Mouse (Mus musculus) small intestine, adult 2 months (tissue): ENCODE measurements around the gene Fam71e1. TPM values are rescaled to one million over a fixed set of nuclear protein-coding genes. Genes with fewer than 3 reads are reported as not detected.

Experiments
- H3K27ac ChIP-seq: fragments of 200-500 bp; 2 replicates; pipeline ENCODE4 v1.5.1; 2012; ENCODE audit warnings: low read depth, low read length, control low read depth, inconsistent platforms; ENCODE audit not compliant: insufficient read depth
- H3K27me3 ChIP-seq: fragments of 200-500 bp; 2 replicates; pipeline ENCODE4 v1.6.1; 2012; ENCODE audit warnings: mild to moderate bottlenecking, moderate library complexity, low read length, inconsistent platforms; ENCODE audit not compliant: control insufficient read depth, insufficient read depth
- H3K36me3 ChIP-seq: fragments of 200-500 bp; 2 replicates; pipeline ENCODE4 v1.6.1; 2012; ENCODE audit warnings: mild to moderate bottlenecking, low read length, control low read depth, inconsistent platforms; ENCODE audit not compliant: control insufficient read depth, insufficient read depth
- H3K4me1 ChIP-seq: fragments of 200-500 bp; 2 replicates; pipeline ENCODE4 v1.6.1; 2012; ENCODE audit warnings: low read length, inconsistent platforms, mixed read lengths; ENCODE audit not compliant: control insufficient read depth, insufficient read depth, insufficient read length
- H3K4me3 ChIP-seq: fragments of 200-500 bp; 2 replicates; pipeline ENCODE4 v1.5.1; 2012; ENCODE audit warnings: low read depth, mild to moderate bottlenecking, control low read depth, inconsistent platforms, low read length, moderate library complexity
- CTCF ChIP-seq: fragments of 200-500 bp; IDR thresholded peaks from 2 replicates; pipeline ENCODE4 v1.5.1; 2012; ENCODE audit warnings: low read depth, mild to moderate bottlenecking, control low read depth, inconsistent platforms, low read length, moderate library complexity, mixed read lengths; ENCODE audit not compliant: insufficient replicate concordance, insufficient read length; ENCODE audit errors: extremely low read depth
- POLR2A ChIP-seq: fragments of 200-500 bp; IDR thresholded peaks from 2 replicates; pipeline ENCODE4 v1.6.1; 2012; ENCODE audit warnings: low read depth, mild to moderate bottlenecking, control low read depth, inconsistent platforms, low read length, moderate library complexity
- WGBS: fragments of 180-500 bp; shearing (Covaris S2); methylation state at CpG from one replicate; pipeline ENCODE4 v1.1.7; 2018; 5-methylcytosine and 5-hydroxymethylcytosine counted together
- polyA plus RNA-seq: library from polyadenylated mRNA; depleted of rRNA; stranded (reverse); fragments of >200 nt; gene quantifications from 2 replicates; pipeline ENCODE4 v1.2.3, GENCODE M21; 2012; rRNA removed

The Fam71e1 gene
- polyA plus RNA-seq: 0.88 and 2.0 TPM in 2 replicates

DNA sequence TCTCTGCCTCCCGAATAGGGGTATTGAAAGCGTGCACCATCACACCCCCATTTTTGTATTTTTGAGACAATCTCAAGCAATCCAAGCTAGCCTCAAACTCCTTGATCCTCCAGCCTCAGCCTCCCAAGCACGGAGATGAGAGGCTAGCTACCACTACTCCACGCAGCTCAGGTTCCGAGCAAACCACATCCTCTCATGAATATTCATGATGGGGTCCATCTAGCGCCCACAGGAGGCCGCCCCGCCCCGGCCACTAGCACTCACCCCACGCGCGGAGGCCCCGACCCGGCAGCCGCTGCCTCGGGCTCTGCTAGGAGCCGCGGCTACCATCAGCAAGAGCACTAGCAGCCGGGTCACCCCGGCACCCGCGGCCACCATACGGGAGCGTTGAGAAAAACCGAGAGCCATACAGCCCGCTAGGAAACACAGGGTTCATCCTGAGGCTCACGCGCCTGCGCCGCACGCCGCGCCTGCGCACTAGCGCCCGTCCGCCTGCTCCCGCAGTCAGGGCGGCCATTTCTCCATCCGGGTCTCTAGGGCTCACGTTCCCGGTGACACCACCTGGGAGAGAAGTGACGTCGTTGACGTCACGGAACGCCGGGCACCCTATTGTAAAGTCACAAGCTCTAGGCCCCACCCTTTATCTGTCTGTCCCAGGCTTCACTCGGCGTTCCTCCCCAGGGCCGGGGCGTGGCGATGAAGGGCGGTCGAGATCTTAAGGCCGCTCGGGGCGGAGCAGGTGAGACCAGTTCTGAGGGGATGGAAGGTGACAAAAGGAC is at the start of gene Fam71e1, which contains the start of gene Emc10:
TSS of gene Fam71e1 (plus strand) at position 590 of the 779 bp plus-strand sequence.
TSS of gene Emc10 (minus strand) at position 538 of the 779 bp plus-strand sequence.
- peak within 1 kb of the TSS; percentile 92 for H3K4me3 ChIP-seq
- peak within 1 kb of the TSS; percentile 86 for H3K27ac ChIP-seq
- peaks cover 11% of the 10 kb centered on the region for H3K36me3 ChIP-seq
- TF ChIP-seq POLR2A: no peak; the same call in 1 of the 2 replicates
- peak; percentile 15; the same call in 1 of the 2 replicates for TF ChIP-seq CTCF
- WGBS: under 1% methylated on average over 58 of the region's 58 CpGs
- H3K27me3 ChIP-seq: no peaks in the 10 kb centered on the region
- peaks cover 2% of the 10 kb centered on the region for H3K4me1 ChIP-seq

DNA sequence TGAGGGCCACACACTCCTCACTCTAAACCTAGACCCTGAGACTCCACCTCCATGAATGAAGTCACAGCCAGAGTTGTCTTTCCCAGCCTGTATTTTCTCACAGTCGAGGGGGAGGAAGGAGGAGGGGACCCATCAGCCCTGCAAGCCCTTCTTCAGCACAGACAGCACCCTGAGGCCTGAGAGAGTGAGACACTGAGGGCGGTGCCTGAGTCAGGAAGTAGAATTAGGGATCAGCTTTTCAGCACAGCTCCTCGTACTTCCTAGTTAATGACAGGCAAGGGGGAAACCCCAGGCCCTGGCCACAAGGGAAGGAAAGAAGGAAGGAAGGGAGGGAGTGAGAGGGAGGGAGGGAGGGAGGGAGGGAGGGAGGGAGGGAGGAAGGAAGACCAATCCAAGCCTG is 43.1 kb upstream of the Fam71e1 start:
- WGBS: 6% methylated on average over 3 of the region's 3 CpGs
- Histone ChIP-seq H3K27ac (no peak overlapping the region), H3K4me3 (no peak overlapping the region), H3K27me3 (no peaks in the 10 kb centered on the region), H3K4me1 (no peaks in the 10 kb centered on the region), H3K36me3 (no peaks in the 10 kb centered on the region)
- no peak for TF ChIP-seq CTCF
- no peak for TF ChIP-seq POLR2A

DNA sequence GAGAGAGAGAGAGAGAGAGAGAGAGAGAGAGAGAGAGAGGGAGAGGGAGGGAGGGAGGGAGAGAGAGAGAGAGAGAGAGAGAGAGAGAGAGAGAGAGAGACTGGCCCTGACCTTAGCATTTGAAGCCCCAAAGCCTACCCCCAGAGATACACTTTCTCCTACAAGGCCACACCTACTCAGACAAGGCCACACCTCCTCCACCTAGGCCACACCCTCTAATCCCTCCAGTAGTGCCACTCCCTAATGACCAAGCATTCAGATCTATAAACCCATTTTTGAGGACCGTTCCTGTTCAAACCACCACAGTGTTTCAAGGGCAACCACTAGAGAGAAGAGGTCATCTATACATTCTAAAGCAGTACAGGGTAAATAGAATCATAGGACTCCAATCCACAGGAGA is 40.1 kb upstream of the Fam71e1 start:
- WGBS: 53% methylated on average over 1 of the region's 1 CpGs
- TF ChIP-seq CTCF (no peak), POLR2A (no peak)
- H3K36me3 ChIP-seq: no peaks in the 10 kb centered on the region
- H3K27ac ChIP-seq: no peak overlapping the region
- no peaks in the 10 kb centered on the region for H3K4me1 ChIP-seq
- no peak overlapping the region for H3K4me3 ChIP-seq
- H3K27me3 ChIP-seq: 0 out of 2 replicates have a peak, but pooled peaks cover 3% of the 10 kb centered on the region

DNA sequence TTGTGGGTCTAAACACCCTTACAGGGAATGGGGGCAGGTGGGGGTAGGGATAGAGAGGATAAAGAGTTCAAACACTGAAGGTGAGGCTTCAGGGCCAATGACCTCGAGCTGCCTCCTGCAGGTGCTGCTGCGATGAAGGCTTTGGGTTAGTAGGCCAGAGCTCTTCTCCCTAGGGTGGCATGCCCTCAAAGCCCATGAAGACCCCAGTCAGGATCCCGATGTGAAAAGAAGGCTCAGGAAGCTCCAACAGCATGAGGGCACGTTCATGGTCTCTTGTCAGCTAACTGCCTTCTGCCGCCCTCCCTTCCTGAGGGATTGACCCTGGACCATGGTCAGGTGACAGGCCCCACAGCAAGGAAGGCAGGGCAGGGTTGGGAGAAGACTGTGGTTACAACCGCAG is 36.3 kb upstream of the Fam71e1 start:
- no peak overlapping the region for H3K4me3 ChIP-seq
- H3K4me1 ChIP-seq: peaks cover 1% of the 10 kb centered on the region
- WGBS: 63% methylated on average over 6 of the region's 6 CpGs
- no peak for TF ChIP-seq CTCF
- no peak for TF ChIP-seq POLR2A
- H3K27me3 ChIP-seq: peaks cover 24% of the 10 kb centered on the region
- H3K27ac ChIP-seq: no peak overlapping the region
- no peaks in the 10 kb centered on the region for H3K36me3 ChIP-seq

DNA sequence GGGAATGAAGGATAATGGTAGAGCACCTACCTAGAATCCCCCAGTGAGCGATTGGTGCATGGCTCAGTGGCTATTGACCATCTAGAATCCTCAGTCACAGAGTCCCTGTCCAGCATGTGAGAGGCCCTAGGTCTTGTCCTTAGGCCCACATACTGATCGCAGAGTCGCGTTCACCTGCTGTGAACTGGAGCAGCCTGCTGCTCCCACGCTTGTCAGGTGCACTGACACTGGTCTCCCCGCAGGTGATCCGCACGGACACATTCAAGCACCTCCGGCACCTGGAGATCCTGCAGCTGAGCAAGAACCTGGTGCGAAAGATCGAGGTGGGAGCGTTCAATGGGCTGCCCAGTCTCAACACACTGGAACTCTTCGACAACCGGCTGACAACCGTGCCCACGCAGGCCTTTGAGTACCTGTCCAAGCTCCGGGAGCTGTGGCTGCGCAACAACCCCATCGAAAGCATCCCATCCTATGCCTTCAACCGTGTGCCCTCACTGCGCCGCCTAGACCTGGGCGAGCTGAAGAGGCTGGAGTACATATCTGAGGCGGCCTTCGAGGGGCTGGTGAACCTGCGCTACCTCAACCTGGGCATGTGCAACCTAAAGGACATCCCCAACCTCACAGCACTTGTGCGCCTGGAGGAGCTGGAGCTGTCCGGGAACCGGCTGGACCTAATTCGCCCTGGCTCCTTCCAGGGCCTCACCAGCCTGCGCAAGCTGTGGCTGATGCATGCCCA is 35.4 kb upstream of the Fam71e1 start:
- Histone ChIP-seq H3K4me1 (peaks cover 2% of the 10 kb centered on the region), H3K36me3 (no peaks in the 10 kb centered on the region), H3K27ac (no peak overlapping the region), H3K27me3 (peaks cover 24% of the 10 kb centered on the region), H3K4me3 (no peak overlapping the region)
- 64% methylated on average over 31 of the region's 31 CpGs for WGBS
- TF ChIP-seq CTCF (no peak), POLR2A (no peak)

DNA sequence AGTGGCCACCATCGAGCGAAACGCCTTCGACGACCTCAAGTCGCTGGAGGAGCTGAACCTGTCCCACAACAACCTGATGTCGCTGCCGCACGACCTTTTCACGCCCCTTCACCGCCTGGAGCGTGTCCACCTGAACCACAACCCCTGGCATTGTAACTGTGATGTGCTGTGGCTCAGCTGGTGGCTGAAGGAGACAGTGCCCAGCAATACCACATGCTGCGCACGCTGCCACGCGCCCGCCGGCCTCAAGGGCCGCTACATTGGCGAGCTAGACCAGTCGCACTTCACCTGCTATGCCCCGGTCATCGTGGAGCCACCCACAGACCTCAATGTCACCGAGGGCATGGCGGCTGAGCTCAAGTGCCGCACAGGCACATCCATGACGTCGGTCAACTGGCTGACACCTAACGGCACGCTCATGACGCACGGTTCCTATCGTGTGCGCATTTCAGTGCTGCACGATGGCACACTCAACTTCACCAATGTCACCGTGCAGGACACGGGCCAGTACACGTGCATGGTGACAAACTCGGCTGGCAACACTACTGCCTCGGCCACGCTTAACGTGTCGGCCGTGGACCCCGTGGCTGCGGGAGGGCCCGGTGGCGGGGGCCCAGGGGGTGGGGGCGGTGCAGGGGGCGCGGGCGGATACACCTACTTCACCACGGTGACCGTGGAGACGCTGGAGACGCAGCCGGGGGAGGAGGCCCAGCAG is 34.7 kb upstream of the Fam71e1 start:
- Histone ChIP-seq H3K27ac (no peak overlapping the region), H3K36me3 (no peaks in the 10 kb centered on the region), H3K4me3 (no peak overlapping the region), H3K4me1 (peaks cover 2% of the 10 kb centered on the region), H3K27me3 (peaks cover 24% of the 10 kb centered on the region)
- WGBS: 42% methylated on average over 57 of the region's 57 CpGs
- no peak for TF ChIP-seq POLR2A
- no peak for TF ChIP-seq CTCF
